Mouse (Mus musculus): Measurements from ENCODE around the gene Olfr1218. TPM values are rescaled to one million over a fixed set of nuclear protein-coding genes. Genes with fewer than 3 reads are reported as not detected.
"Not testable (repeated sequence)": the region's sequence is repeated elsewhere in the genome, so short reads cannot be mapped to it uniquely, and the experiment has no call there.

The Olfr1218 gene
- polyA plus RNA-seq (2015; fragmentation: Nextera tagmentation; extraction: Ambion mirVana): not detected in 2 replicates

- Histone ChIP-seq H3K9me3 (no peaks in the 10 kb centered on the region), H3K4me2 (replicated peaks) (no peak within 1 kb of the TSS), H3K4me3 (no peak within 1 kb of the TSS), H3K4me1 (no peaks in the 10 kb centered on the region), H3K9ac (no peak within 1 kb of the TSS), H3K36me3 (no peaks in the 10 kb centered on the region), H3K27me3 (no peaks in the 10 kb centered on the region), H3K27ac (no peak within 1 kb of the TSS)
- no peak for ATAC-seq (ENCODE audit: low FRiP score, low read depth)
Observed at GRCm38 (mm10) chr2:89061087-89061486, at the start of gene Olfr1218. TSS of gene Olfr1218 (minus strand) at chr2:89061187.

GRCm38 (mm10) chr2:89106735-89107134 is 45.7 kb upstream of the Olfr1218 start, which contains the start of gene Olfr1220:
TSS of gene Olfr1220 (minus strand) at chr2:89106835.
- no peak within 1 kb of the TSS for H3K27ac ChIP-seq
- no peak within 1 kb of the TSS for H3K4me2 ChIP-seq (replicated peaks)
- H3K27me3 ChIP-seq: no peaks in the 10 kb centered on the region
- no peak within 1 kb of the TSS for H3K4me3 ChIP-seq
- H3K9ac ChIP-seq: no peak within 1 kb of the TSS
- WGBS: 74% methylated on average over 3 of the region's 3 CpGs
- H3K4me1 ChIP-seq: no peaks in the 10 kb centered on the region
- no peaks in the 10 kb centered on the region for H3K36me3 ChIP-seq
- H3K9me3 ChIP-seq: no peaks in the 10 kb centered on the region
- ATAC-seq (ENCODE audit: low FRiP score, low read depth): no peak

GRCm38 (mm10) chr2:89105651-89106050 is 44.7 kb upstream of the Olfr1218 start:
- no peaks in the 10 kb centered on the region for H3K9me3 ChIP-seq
- H3K4me1 ChIP-seq: no peaks in the 10 kb centered on the region
- no peak overlapping the region for H3K4me2 ChIP-seq (replicated peaks)
- ATAC-seq (ENCODE audit: low FRiP score, low read depth): no peak
- H3K9ac ChIP-seq: no peak overlapping the region
- no peak overlapping the region for H3K4me3 ChIP-seq
- no peak overlapping the region for H3K27ac ChIP-seq
- H3K27me3 ChIP-seq: no peaks in the 10 kb centered on the region
- no peaks in the 10 kb centered on the region for H3K36me3 ChIP-seq

GRCm38 (mm10) chr2:89093848-89094247 is 32.9 kb upstream of the Olfr1218 start:
- H3K4me2 ChIP-seq (replicated peaks): no peak overlapping the region
- WGBS: 96% methylated on average over 1 of the region's 1 CpGs
- H3K27me3 ChIP-seq: no peaks in the 10 kb centered on the region
- no peaks in the 10 kb centered on the region for H3K4me1 ChIP-seq
- H3K9me3 ChIP-seq: no peaks in the 10 kb centered on the region
- H3K27ac ChIP-seq: no peak overlapping the region
- no peak overlapping the region for H3K9ac ChIP-seq
- no peak for ATAC-seq (ENCODE audit: low FRiP score, low read depth)
- H3K36me3 ChIP-seq: no peaks in the 10 kb centered on the region
- H3K4me3 ChIP-seq: no peak overlapping the region

GRCm38 (mm10) chr2:89083413-89083812 is 22.4 kb upstream of the Olfr1218 start, which contains the start of gene Olfr1219:
TSS of gene Olfr1219 (minus strand) at chr2:89083513.
- H3K4me2 ChIP-seq (replicated peaks): no peak within 1 kb of the TSS
- ATAC-seq (ENCODE audit: low FRiP score, low read depth): no peak
- H3K36me3 ChIP-seq: no peaks in the 10 kb centered on the region
- no peak within 1 kb of the TSS for H3K4me3 ChIP-seq
- H3K9me3 ChIP-seq: no peaks in the 10 kb centered on the region
- 60% methylated on average over 1 of the region's 1 CpGs for WGBS
- H3K27ac ChIP-seq: no peak within 1 kb of the TSS
- no peak within 1 kb of the TSS for H3K9ac ChIP-seq
- H3K4me1 ChIP-seq: no peaks in the 10 kb centered on the region
- H3K27me3 ChIP-seq: no peaks in the 10 kb centered on the region

- Histone ChIP-seq H3K36me3 (no peaks in the 10 kb centered on the region), H3K4me1 (no peaks in the 10 kb centered on the region), H3K27ac (no peak overlapping the region), H3K27me3 (no peaks in the 10 kb centered on the region), H3K9ac (no peak overlapping the region), H3K4me3 (no peak overlapping the region), H3K9me3 (no peaks in the 10 kb centered on the region), H3K4me2 (replicated peaks) (no peak overlapping the region)
- ATAC-seq (ENCODE audit: low FRiP score, low read depth): no peak
Observed at GRCm38 (mm10) chr2:89081487-89081886, 20.5 kb upstream of the Olfr1218 start.

- no peak for ATAC-seq (ENCODE audit: low FRiP score, low read depth)
- Histone ChIP-seq H3K4me2 (replicated peaks) (no peak within 1 kb of the TSS), H3K4me3 (no peak within 1 kb of the TSS), H3K36me3 (no peaks in the 10 kb centered on the region), H3K27ac (no peak within 1 kb of the TSS), H3K27me3 (no peaks in the 10 kb centered on the region), H3K4me1 (no peaks in the 10 kb centered on the region), H3K9ac (no peak within 1 kb of the TSS), H3K9me3 (no peaks in the 10 kb centered on the region)
- WGBS: 79% methylated on average over 2 of the region's 2 CpGs
Observed at GRCm38 (mm10) chr2:89031965-89032364, 29.0 kb downstream of the Olfr1218 start, which contains the start of gene Olfr1217. TSS of gene Olfr1217 (minus strand) at chr2:89032065.

GRCm38 (mm10) chr2:89021436-89021835 is 39.6 kb downstream of the Olfr1218 start:
- H3K9me3 ChIP-seq; ATAC-seq (ENCODE audit: low FRiP score, low read depth); H3K36me3 ChIP-seq; H3K27me3 ChIP-seq; H3K4me1 ChIP-seq; H3K4me3 ChIP-seq; H3K4me2 ChIP-seq (replicated peaks); H3K27ac ChIP-seq; H3K9ac ChIP-seq: not testable (repeated sequence)
- 82% methylated on average over 3 of the region's 3 CpGs for WGBS

- no peak within 1 kb of the TSS for H3K9ac ChIP-seq
- no peaks in the 10 kb centered on the region for H3K27me3 ChIP-seq
- H3K36me3 ChIP-seq: no peaks in the 10 kb centered on the region
- H3K9me3 ChIP-seq: no peaks in the 10 kb centered on the region
- no peak within 1 kb of the TSS for H3K4me3 ChIP-seq
- ATAC-seq (ENCODE audit: low FRiP score, low read depth): no peak
- no peaks in the 10 kb centered on the region for H3K4me1 ChIP-seq
- no peak within 1 kb of the TSS for H3K27ac ChIP-seq
- WGBS: 82% methylated on average over 1 of the region's 1 CpGs
- no peak within 1 kb of the TSS for H3K4me2 ChIP-seq (replicated peaks)
Observed at GRCm38 (mm10) chr2:89018240-89018639, 42.7 kb downstream of the Olfr1218 start, which contains the start of gene Olfr1216. TSS of gene Olfr1216 (minus strand) at chr2:89018340.

- WGBS: 79% methylated on average over 2 of the region's 2 CpGs
Observed at GRCm38 (mm10) chr2:89006873-89007272, 54.1 kb downstream of the Olfr1218 start, which contains the start of gene Olfr1215. TSS of gene Olfr1215 (minus strand) at chr2:89006973.

More at GRCm38 (mm10) chr2:89006873-89007272, 54.1 kb downstream of the Olfr1218 start, which contains the start of gene Olfr1215:
- Histone ChIP-seq H3K27ac (no peak within 1 kb of the TSS), H3K9me3 (no peaks in the 10 kb centered on the region), H3K36me3 (no peaks in the 10 kb centered on the region), H3K27me3 (no peaks in the 10 kb centered on the region), H3K4me1 (no peaks in the 10 kb centered on the region), H3K4me2 (replicated peaks) (no peak within 1 kb of the TSS), H3K4me3 (no peak within 1 kb of the TSS), H3K9ac (no peak within 1 kb of the TSS)
- no peak for ATAC-seq (ENCODE audit: low FRiP score, low read depth)

Other genes with a start within 250 kb of the Olfr1218 start
- gene Olfr1202, start 246.7 kb downstream of the Olfr1218 start, polyA plus RNA-seq (2015; fragmentation: Nextera tagmentation; extraction: Ambion mirVana): 0.04 TPM in 1 of 2 replicates, not detected in the other
- gene Olfr1205, start 231.4 kb downstream of the Olfr1218 start, polyA plus RNA-seq (2015; fragmentation: Nextera tagmentation; extraction: Ambion mirVana): not detected in 2 replicates
- not detected in 2 replicates for gene Olfr1204, start 211.9 kb downstream of the Olfr1218 start, polyA plus RNA-seq (2015; fragmentation: Nextera tagmentation; extraction: Ambion mirVana)
- not detected in 2 replicates for gene Olfr1206, start 198.0 kb downstream of the Olfr1218 start, polyA plus RNA-seq (2015; fragmentation: Nextera tagmentation; extraction: Ambion mirVana)
- gene Olfr1208, start 158.9 kb downstream of the Olfr1218 start, polyA plus RNA-seq (2015; fragmentation: Nextera tagmentation; extraction: Ambion mirVana): not detected in 2 replicates
- gene Olfr1209, start 146.0 kb downstream of the Olfr1218 start, polyA plus RNA-seq (2015; fragmentation: Nextera tagmentation; extraction: Ambion mirVana): not detected in 2 replicates
- gene Olfr1211, start 123.1 kb downstream of the Olfr1218 start, polyA plus RNA-seq (2015; fragmentation: Nextera tagmentation; extraction: Ambion mirVana): not detected in 2 replicates
- not detected in 2 replicates for gene Olfr1212, start 107.2 kb downstream of the Olfr1218 start, polyA plus RNA-seq (2015; fragmentation: Nextera tagmentation; extraction: Ambion mirVana)
- not detected in 2 replicates for gene Gm13762, start 80.9 kb downstream of the Olfr1218 start, polyA plus RNA-seq (2015; fragmentation: Nextera tagmentation; extraction: Ambion mirVana)
- not detected in 2 replicates for gene Olfr1214, start 68.5 kb downstream of the Olfr1218 start, polyA plus RNA-seq (2015; fragmentation: Nextera tagmentation; extraction: Ambion mirVana)
- gene Olfr1215, start 54.2 kb downstream of the Olfr1218 start, polyA plus RNA-seq (2015; fragmentation: Nextera tagmentation; extraction: Ambion mirVana): not detected in 2 replicates
- gene Olfr1216, start 42.8 kb downstream of the Olfr1218 start, polyA plus RNA-seq (2015; fragmentation: Nextera tagmentation; extraction: Ambion mirVana): not detected in 2 replicates
- gene Olfr1217, start 29.1 kb downstream of the Olfr1218 start, polyA plus RNA-seq (2015; fragmentation: Nextera tagmentation; extraction: Ambion mirVana): not detected in 2 replicates
- gene Olfr1219, start 22.3 kb upstream of the Olfr1218 start, polyA plus RNA-seq (2015; fragmentation: Nextera tagmentation; extraction: Ambion mirVana): not detected in 2 replicates
- not detected in 2 replicates for gene Olfr1220, start 45.6 kb upstream of the Olfr1218 start, polyA plus RNA-seq (2015; fragmentation: Nextera tagmentation; extraction: Ambion mirVana)
- gene Olfr1221, start 56.1 kb upstream of the Olfr1218 start, polyA plus RNA-seq (2015; fragmentation: Nextera tagmentation; extraction: Ambion mirVana): not detected in 2 replicates
- not detected in 2 replicates for gene Olfr1222, start 71.9 kb upstream of the Olfr1218 start, polyA plus RNA-seq (2015; fragmentation: Nextera tagmentation; extraction: Ambion mirVana)
- not detected in 2 replicates for gene Olfr1223, start 90.4 kb upstream of the Olfr1218 start, polyA plus RNA-seq (2015; fragmentation: Nextera tagmentation; extraction: Ambion mirVana)
- gene Olfr1224-ps1, start 102.9 kb upstream of the Olfr1218 start, polyA plus RNA-seq (2015; fragmentation: Nextera tagmentation; extraction: Ambion mirVana): not detected in 2 replicates
- not detected in 2 replicates for gene Olfr1225, start 113.5 kb upstream of the Olfr1218 start, polyA plus RNA-seq (2015; fragmentation: Nextera tagmentation; extraction: Ambion mirVana)
- gene Olfr1226, start 138.9 kb upstream of the Olfr1218 start, polyA plus RNA-seq (2015; fragmentation: Nextera tagmentation; extraction: Ambion mirVana): not detected in 2 replicates
- gene Olfr1228, start 192.9 kb upstream of the Olfr1218 start, polyA plus RNA-seq (2015; fragmentation: Nextera tagmentation; extraction: Ambion mirVana): not detected in 2 replicates
- gene Olfr1229, start 226.8 kb upstream of the Olfr1218 start, polyA plus RNA-seq (2015; fragmentation: Nextera tagmentation; extraction: Ambion mirVana): not detected in 2 replicates
- not detected in 2 replicates for gene Olfr1230, start 236.1 kb upstream of the Olfr1218 start, polyA plus RNA-seq (2015; fragmentation: Nextera tagmentation; extraction: Ambion mirVana)
- gene Olfr1231, start 245.9 kb upstream of the Olfr1218 start, polyA plus RNA-seq (2015; fragmentation: Nextera tagmentation; extraction: Ambion mirVana): not detected in 2 replicates